Mouse (Mus musculus): ENCODE measurements around the gene Map4.
A peak's percentile ranks its signal among the peaks of the same experiment; 100 is the strongest.
"Not testable (repeated sequence)": the region's sequence is repeated elsewhere in the genome, so short reads cannot be mapped to it uniquely, and the experiment has no call there.

Gene Map4

DNA sequence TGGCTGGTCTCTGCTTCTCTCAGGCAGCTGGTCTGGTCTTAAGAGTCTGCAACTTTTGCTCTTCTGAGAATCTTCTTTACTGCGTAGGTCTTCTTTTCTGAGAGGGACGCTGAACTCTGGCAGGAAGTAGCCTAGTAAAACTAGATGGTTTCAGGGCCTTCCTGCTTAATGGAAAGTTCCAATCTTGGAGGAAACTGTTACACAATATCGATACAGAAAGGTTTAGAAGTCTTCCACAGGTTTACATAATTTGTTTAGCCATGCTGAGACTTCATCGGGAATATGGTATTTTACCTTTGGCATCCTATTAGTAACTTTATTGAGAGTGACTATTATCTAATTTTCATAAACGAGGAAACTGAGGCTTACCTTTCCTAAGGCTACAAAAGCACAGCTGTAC, 1.2 kb upstream of the Map4 start:
- no peak for DNase-seq

DNA sequence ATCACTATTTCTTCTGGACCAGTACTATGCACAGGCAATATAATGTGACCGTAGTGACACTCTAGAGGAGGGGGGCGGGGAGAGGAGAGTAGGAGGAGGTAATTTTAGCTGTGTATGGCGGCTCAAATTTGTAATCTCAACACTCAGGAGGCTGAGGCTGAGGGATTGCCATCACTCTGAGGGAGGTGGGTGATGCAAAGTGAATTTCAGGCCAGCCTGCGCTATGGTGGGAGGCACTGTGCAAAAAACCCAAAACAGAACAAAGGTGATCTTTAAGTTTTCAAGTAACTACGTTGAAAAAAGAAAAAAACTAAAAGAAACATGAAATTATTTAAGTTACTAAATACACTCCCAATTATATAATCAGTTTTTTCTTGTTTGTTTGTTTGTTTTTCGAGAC, 508 bp upstream of the Map4 start:
- peak; percentile 36 for DNase-seq

DNA sequence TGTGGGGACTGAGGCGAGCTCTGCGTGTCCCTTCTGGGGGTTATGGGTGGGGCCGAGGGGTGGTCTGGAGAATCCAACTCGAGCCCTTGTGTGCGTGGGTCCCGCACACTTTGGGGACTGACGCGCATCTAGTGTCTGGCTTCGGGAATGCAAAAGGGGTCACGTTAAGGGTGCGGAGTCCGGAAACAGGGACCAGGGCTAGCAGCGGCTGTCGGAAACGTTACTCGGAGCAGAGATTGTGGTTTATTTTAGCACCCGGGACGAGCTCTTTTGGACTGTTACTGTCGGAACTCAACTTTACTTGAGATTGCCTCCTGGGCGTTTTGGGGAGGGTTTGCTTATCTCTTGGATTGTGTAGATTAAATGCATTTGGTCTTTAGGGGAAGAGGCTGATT, 1.1 kb downstream of the Map4 start:
- DNase-seq: no peak

DNA sequence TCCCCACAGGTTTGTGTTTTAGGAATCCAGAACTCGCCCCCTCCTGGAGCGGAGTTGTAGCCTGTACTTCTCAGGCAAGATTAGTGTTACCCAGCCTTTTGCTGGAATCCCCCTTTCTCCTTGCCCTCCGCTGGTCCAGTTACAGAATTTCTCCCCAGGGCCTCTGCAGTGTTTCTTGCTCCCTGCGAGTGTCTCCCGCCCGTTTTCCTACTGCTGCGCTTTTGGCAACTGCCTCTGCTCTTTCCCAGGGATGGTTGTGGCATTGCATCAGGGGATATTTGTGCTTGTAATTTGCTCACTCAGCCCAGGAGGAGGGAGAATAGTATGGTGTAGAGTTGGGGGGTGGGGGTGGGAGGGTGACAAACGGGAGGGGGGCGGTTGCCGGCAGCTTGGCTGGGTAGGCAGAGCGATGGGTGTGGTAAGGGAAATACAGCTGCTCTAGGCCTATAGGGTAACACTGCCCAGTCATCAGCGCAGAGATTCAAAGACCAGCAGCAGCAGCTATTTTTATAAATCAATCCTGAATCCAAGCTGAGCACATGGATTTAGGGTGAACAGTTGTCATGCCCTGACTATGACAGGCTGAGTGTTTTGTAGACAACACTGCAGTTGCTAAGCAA, 1.6 kb downstream of the Map4 start:
- DNase-seq: peak; percentile 70

GRCm38 (mm10) chr9:109939401-109939800, 8.1 kb downstream of the Map4 start:
- no peak for DNase-seq

- no peak for DNase-seq
Measured at GRCm38 (mm10) chr9:109942796-109943195, 11.5 kb downstream of the Map4 start.

GRCm38 (mm10) chr9:109944712-109945111, 13.5 kb downstream of the Map4 start:
- DNase-seq: no peak

- DNase-seq: no peak
Measured at GRCm38 (mm10) chr9:109948546-109948945, 17.3 kb downstream of the Map4 start.

DNA sequence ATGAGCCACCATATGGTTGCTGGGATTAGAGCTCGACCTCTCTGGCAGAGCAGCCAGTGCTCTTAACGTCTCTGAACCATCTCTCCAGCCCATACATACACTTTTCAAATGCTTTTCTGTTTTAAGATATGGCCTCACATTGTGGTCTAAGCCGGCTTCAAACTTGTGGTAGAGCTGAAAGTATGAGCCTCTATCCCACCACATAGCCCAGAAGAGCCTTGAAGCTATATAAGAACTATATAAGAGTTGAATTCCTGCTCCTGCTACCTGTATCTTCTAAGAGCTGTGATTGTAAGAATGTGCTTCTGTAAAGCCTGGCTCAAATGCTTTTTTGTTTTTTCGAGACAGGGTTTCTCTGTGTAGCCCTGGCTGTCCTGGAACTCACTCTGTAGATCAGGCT, 18.5 kb downstream of the Map4 start:
- DNase-seq: no peak

- DNase-seq: no peak
Measured at GRCm38 (mm10) chr9:109953538-109953937, 22.3 kb downstream of the Map4 start.

- no peak for DNase-seq
Measured at GRCm38 (mm10) chr9:109954631-109955030, 23.4 kb downstream of the Map4 start.

DNA sequence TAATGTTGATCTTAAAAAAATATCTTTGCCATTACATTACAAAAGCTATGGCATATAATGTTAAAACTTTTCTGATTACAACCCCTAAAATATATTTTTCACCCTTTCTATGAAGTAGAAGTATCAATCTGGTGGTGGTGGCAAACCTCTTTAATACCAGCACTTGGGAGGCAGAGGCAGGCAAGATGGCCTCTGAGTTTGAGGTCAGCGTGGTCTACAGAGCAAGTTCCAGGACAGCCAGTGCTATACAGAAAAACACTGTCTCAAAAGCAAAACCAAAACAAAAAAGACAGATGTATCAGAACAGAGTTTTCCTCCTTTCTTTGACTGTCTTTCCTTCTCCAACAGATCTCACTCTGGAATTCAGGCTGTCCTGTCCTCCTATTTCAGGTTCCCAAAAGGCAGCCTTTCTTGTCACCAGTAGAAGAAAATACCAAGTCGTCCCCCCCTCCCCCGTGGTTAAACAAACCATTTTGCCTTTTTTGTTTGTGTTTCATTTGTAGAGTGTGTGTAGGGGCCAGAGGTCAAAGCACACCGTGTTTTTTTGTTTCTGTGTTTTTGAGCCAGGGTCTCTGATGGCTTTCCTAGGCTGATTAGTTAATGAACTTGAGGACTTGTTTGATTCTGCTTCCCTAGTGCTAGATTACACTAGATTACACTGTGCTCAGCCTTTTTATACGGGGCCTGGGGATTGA, 28.3 kb downstream of the Map4 start:
- DNase-seq: no peak

- no peak for DNase-seq
Measured at GRCm38 (mm10) chr9:109960593-109960992, 29.3 kb downstream of the Map4 start.

- DNase-seq: no peak
Measured at GRCm38 (mm10) chr9:109964761-109965160, 33.5 kb downstream of the Map4 start.

DNA sequence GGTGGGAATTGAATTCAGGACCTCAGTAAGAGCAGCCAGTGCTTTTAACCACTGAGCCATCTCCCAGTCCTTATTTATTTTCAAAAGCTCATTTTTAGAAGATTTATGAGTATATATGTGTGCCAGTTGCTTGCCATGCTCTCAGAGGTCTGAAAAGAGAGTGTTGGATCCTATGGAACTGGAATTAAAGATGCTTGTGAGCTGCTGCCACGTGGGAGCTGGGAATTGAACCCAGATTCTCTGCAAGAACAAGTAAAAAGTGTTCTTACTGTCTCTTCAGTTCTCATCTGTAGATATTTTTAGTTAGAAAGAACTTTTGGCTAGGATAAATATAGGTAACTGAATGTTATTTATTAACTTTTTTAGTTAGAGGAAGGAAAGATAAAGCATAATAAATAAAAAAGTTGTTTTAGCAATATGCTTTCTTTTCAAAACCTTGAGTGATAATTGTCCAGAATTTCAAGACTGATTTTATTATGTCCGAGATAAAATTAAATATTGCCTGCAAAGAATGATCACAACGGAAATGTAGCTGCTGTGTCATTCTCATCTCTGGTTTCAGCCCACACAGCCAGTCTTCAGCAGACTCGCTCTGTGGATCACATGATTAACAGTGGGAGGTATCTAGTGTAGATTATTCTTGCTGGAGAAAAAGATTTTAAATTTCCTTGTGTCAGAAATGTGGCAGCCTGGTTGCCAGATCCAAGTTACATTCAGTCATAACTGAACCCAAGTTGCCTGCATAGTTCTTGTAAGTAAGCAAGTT, 37.3 kb downstream of the Map4 start:
- no peak for DNase-seq

- no peak for DNase-seq
Measured at GRCm38 (mm10) chr9:109969181-109969580, 37.9 kb downstream of the Map4 start.

GRCm38 (mm10) chr9:109969792-109970336, 38.6 kb downstream of the Map4 start:
- DNase-seq: no peak

DNA sequence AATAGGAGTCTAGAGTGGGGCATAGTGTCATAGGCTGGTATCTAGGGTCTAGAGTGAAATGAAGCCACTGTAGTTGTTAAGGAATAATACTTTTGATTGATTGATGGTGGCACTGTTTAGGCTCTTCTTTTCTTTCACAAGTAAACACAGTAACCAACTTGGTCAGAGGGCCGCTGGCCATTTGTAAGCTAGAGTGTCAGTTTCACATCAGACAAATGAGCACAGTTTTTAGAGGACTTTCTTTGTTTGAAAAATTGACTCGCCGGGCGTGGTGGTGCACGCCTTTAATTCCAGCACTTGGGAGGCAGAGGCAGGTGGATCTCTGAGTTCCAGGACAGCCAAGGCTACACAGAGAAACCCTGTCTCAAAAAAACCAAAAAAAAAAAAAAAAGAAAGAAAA, 40.5 kb downstream of the Map4 start:
- not testable (repeated sequence) for DNase-seq

GRCm38 (mm10) chr9:109980223-109980622, 49.0 kb downstream of the Map4 start:
- DNase-seq: not testable (repeated sequence)

GRCm38 (mm10) chr9:109985416-109985815, 54.2 kb downstream of the Map4 start:
- DNase-seq: peak; percentile 80

DNA sequence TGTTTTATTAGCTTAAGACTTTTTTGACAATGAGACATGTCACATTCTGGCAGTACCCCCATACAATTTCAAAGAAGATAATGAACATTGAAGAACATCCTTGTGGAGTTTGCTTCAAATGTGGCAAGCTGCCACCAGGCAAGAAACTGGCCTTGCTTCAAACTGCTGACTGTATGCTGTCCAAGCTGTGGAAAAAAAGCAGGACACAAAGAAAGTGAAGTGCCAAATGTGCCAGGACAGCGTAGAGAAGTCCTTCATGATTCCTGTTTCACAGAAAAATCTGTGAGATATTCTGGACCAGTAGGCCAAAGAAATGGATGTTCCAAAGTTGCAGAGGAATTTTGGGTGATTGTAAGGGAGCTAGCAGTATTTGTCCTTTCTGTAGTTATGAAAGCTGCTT, 57.8 kb downstream of the Map4 start:
- peak; percentile 53 for DNase-seq

DNA sequence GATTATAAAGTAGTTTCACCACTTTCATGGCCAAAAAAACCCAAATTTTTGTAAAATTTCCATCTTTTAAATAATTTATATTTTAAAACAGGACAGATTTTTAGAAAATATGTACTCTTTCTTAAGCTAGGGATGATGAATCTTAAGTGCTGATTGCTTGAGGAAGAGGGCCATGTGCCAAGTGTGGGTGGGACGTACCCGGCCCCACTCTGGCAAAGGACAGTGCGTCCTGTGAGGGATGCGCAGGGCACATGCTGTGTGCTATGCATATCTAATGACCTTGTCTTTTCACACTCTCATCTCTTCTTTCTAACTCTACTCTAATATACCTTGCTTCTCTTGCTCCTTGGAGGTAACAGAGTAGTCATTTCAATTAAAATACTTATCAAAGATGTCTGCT, 66.2 kb downstream of the Map4 start:
- DNase-seq: no peak

DNA sequence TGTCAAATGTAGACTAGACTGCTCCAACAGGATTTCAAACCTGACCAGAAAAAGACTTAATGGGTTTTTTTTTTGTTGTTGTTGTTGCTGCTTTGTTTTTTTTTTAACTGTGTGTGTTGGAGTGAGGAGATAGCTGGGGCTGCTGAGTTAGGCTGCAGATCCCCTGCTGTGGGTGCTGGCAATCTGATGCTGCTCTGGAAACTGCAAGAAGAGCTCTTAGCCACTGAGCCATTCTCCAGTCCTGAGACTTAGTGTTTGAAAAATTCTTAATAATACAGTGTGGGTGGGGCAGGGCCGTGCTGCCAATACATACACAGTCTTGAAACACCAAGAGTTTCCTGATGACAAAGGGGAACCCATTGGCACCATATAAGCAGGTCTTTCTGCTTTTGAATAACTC, 70.7 kb downstream of the Map4 start:
- DNase-seq: no peak

DNA sequence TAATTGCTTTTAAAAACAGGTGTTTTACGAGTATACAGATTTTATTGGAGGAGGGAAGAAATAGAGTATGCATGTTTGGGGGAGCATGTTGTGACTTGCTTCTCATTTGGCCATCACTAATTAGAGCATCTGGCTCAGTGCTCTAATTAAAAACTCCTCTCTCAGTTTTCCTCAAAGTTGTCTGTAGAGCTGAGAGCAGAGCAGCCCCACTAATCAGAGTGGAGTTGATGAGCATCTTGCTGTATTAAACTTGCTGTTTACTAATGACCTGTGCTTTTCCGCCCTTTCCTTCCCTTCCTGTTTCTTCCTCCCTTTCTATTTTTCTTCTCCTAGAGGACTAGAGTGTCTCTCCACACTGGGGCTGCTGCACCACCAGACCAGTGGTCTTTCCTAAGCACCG, 71.2 kb downstream of the Map4 start:
- DNase-seq: no peak
